Mouse (Mus musculus) kidney, postnatal 14 days (tissue): ENCODE results near the gene Psmb3.
"Not testable (repeated sequence)": the region's sequence is repeated elsewhere in the genome, so short reads cannot be mapped to it uniquely, and the experiment has no call there.

Experiments
- DNase-seq: peaks from one replicate; pipeline ENCODE4 v3.0.0; 2022; ENCODE audit warnings: mixed read lengths

Psmb3 gene

GRCm38 (mm10) chr11:97721338-97721737 is 18.1 kb downstream of the Psmb3 start:
- no peak for DNase-seq

- DNase-seq, result peak; percentile 33
These were observed 20.5 kb downstream of the Psmb3 start for GRCm38 (mm10) chr11:97723709-97724108.

- no peak for DNase-seq
These were observed 25.1 kb downstream of the Psmb3 start for GRCm38 (mm10) chr11:97728311-97728710.

GRCm38 (mm10) chr11:97728730-97729129 is 25.5 kb downstream of the Psmb3 start:
- DNase-seq, result no peak

GRCm38 (mm10) chr11:97733689-97734088 is 30.5 kb downstream of the Psmb3 start:
- no peak for DNase-seq

GRCm38 (mm10) chr11:97734810-97735209 is 31.6 kb downstream of the Psmb3 start:
- not testable (repeated sequence) for DNase-seq

GRCm38 (mm10) chr11:97736645-97737044 is 33.4 kb downstream of the Psmb3 start:
- no peak for DNase-seq

- no peak for DNase-seq
These were observed 34.4 kb downstream of the Psmb3 start for GRCm38 (mm10) chr11:97737600-97737999.

- DNase-seq, result no peak
These were observed 35.5 kb downstream of the Psmb3 start for GRCm38 (mm10) chr11:97738703-97739102.

GRCm38 (mm10) chr11:97739155-97739554 is 36.0 kb downstream of the Psmb3 start:
- DNase-seq, result no peak

- DNase-seq, result peak; percentile 71
These were observed 37.0 kb downstream of the Psmb3 start for GRCm38 (mm10) chr11:97740190-97740589.

- DNase-seq, result no peak
These were observed 39.0 kb downstream of the Psmb3 start for GRCm38 (mm10) chr11:97742157-97742556.

- DNase-seq, result no peak
These were observed 39.4 kb downstream of the Psmb3 start for GRCm38 (mm10) chr11:97742591-97742990.

- DNase-seq, result no peak
These were observed 40.2 kb downstream of the Psmb3 start for GRCm38 (mm10) chr11:97743423-97743822.

- no peak for DNase-seq
These were observed 41.0 kb downstream of the Psmb3 start, which contains the start of gene Pip4k2b for GRCm38 (mm10) chr11:97744063-97744717. Pip4k2b (minus strand) TSS chr11:97744704.

GRCm38 (mm10) chr11:97744718-97745330 is 41.6 kb downstream of the Psmb3 start:
- peak; percentile 99 for DNase-seq

- DNase-seq, result no peak
These were observed 42.1 kb downstream of the Psmb3 start for GRCm38 (mm10) chr11:97745331-97745721.

GRCm38 (mm10) chr11:97747773-97748172 is 44.6 kb downstream of the Psmb3 start:
- no peak for DNase-seq

GRCm38 (mm10) chr11:97748496-97748895 is 45.3 kb downstream of the Psmb3 start:
- no peak for DNase-seq

- DNase-seq, result no peak
These were observed 50.1 kb downstream of the Psmb3 start for GRCm38 (mm10) chr11:97753277-97753676.

- no peak for DNase-seq
These were observed 54.9 kb downstream of the Psmb3 start for GRCm38 (mm10) chr11:97758125-97758524.

GRCm38 (mm10) chr11:97758942-97759341 is 55.7 kb downstream of the Psmb3 start:
- DNase-seq, result no peak

- no peak for DNase-seq
These were observed 58.4 kb downstream of the Psmb3 start for GRCm38 (mm10) chr11:97761638-97762037.
